Mouse (Mus musculus): ENCODE data around the gene Hs6st1. TPM values are rescaled to one million over a fixed set of nuclear protein-coding genes. Genes with fewer than 3 reads are reported as not detected.

Gene Hs6st1
- polyA plus RNA-seq, 1 experiment from 2014 or later: 9.2 TPM

- no peaks in the 10 kb centered on the region for H3K36me3 ChIP-seq
- H3K27me3 ChIP-seq: no peaks in the 10 kb centered on the region
- no peak overlapping the region for H3K27ac ChIP-seq
- no peak overlapping the region for H3K4me3 ChIP-seq
- no peak overlapping the region for H3K4me2 ChIP-seq (replicated peaks)
- no peak overlapping the region for H3K9ac ChIP-seq
- ATAC-seq (ENCODE audit: insufficient number of reproducible peaks, insufficient read depth, low FRiP score, low TSS enrichment): no peak
- H3K4me1 ChIP-seq: no peaks in the 10 kb centered on the region
- no peaks in the 10 kb centered on the region for H3K9me3 ChIP-seq
- 66% methylated on average over 8 of the region's 8 CpGs for WGBS
Measured at GRCm38 (mm10) chr1:36131766-36132165, 63.6 kb downstream of the Hs6st1 start.

- Histone ChIP-seq H3K27ac (no peak overlapping the region), H3K36me3 (no peaks in the 10 kb centered on the region), H3K9me3 (no peaks in the 10 kb centered on the region), H3K4me1 (no peaks in the 10 kb centered on the region), H3K4me3 (no peak overlapping the region), H3K4me2 (replicated peaks) (no peak overlapping the region), H3K9ac (no peak overlapping the region), H3K27me3 (no peaks in the 10 kb centered on the region)
- ATAC-seq (ENCODE audit: insufficient number of reproducible peaks, insufficient read depth, low FRiP score, low TSS enrichment): no peak
- WGBS: 66% methylated on average over 4 of the region's 4 CpGs
Measured at GRCm38 (mm10) chr1:36132211-36132610, 64.0 kb downstream of the Hs6st1 start.

GRCm38 (mm10) chr1:36133041-36133440, 64.8 kb downstream of the Hs6st1 start:
- H3K9ac ChIP-seq: no peak overlapping the region
- H3K27ac ChIP-seq: no peak overlapping the region
- H3K4me2 ChIP-seq (replicated peaks): no peak overlapping the region
- no peak overlapping the region for H3K4me3 ChIP-seq
- no peaks in the 10 kb centered on the region for H3K9me3 ChIP-seq
- H3K4me1 ChIP-seq: no peaks in the 10 kb centered on the region
- no peak for ATAC-seq (ENCODE audit: insufficient number of reproducible peaks, insufficient read depth, low FRiP score, low TSS enrichment)
- H3K36me3 ChIP-seq: no peaks in the 10 kb centered on the region
- 75% methylated on average over 8 of the region's 8 CpGs for WGBS
- no peaks in the 10 kb centered on the region for H3K27me3 ChIP-seq

GRCm38 (mm10) chr1:36133647-36134046, 65.4 kb downstream of the Hs6st1 start:
- H3K27me3 ChIP-seq: no peaks in the 10 kb centered on the region
- H3K9ac ChIP-seq: no peak overlapping the region
- H3K36me3 ChIP-seq: no peaks in the 10 kb centered on the region
- H3K4me1 ChIP-seq: no peaks in the 10 kb centered on the region
- 74% methylated on average over 3 of the region's 3 CpGs for WGBS
- no peak for ATAC-seq (ENCODE audit: insufficient number of reproducible peaks, insufficient read depth, low FRiP score, low TSS enrichment)
- no peak overlapping the region for H3K4me2 ChIP-seq (replicated peaks)
- no peak overlapping the region for H3K27ac ChIP-seq
- no peak overlapping the region for H3K4me3 ChIP-seq
- H3K9me3 ChIP-seq: no peaks in the 10 kb centered on the region

- 2% methylated on average over 3 of the region's 3 CpGs for WGBS
- Histone ChIP-seq H3K27ac (no peak overlapping the region), H3K36me3 (no peaks in the 10 kb centered on the region), H3K4me2 (replicated peaks) (no peak overlapping the region), H3K4me1 (no peaks in the 10 kb centered on the region), H3K9me3 (no peaks in the 10 kb centered on the region), H3K4me3 (no peak overlapping the region), H3K27me3 (no peaks in the 10 kb centered on the region), H3K9ac (no peak overlapping the region)
- ATAC-seq (ENCODE audit: insufficient number of reproducible peaks, insufficient read depth, low FRiP score, low TSS enrichment): no peak
Measured at GRCm38 (mm10) chr1:36134584-36134983, 66.4 kb downstream of the Hs6st1 start.

GRCm38 (mm10) chr1:36140311-36140710, 72.1 kb downstream of the Hs6st1 start:
- WGBS: 95% methylated on average over 15 of the region's 15 CpGs

GRCm38 (mm10) chr1:36145050-36145449, 76.8 kb downstream of the Hs6st1 start:
- WGBS: 33% methylated on average over 1 of the region's 1 CpGs
- Histone ChIP-seq H3K9ac (no peak overlapping the region), H3K4me2 (replicated peaks) (no peak overlapping the region)

More at GRCm38 (mm10) chr1:36140311-36140710, 72.1 kb downstream of the Hs6st1 start:
- no peak overlapping the region for H3K27ac ChIP-seq
- H3K4me1 ChIP-seq: no peaks in the 10 kb centered on the region
- H3K9me3 ChIP-seq: no peaks in the 10 kb centered on the region
- H3K36me3 ChIP-seq: peaks cover 24% of the 10 kb centered on the region
- H3K9ac ChIP-seq: no peak overlapping the region
- no peak for ATAC-seq (ENCODE audit: insufficient number of reproducible peaks, insufficient read depth, low FRiP score, low TSS enrichment)
- H3K4me3 ChIP-seq: no peak overlapping the region
- no peak overlapping the region for H3K4me2 ChIP-seq (replicated peaks)
- no peaks in the 10 kb centered on the region for H3K27me3 ChIP-seq

GRCm38 (mm10) chr1:36148809-36149208, 80.6 kb downstream of the Hs6st1 start:
- H3K9ac ChIP-seq: no peak overlapping the region
- peaks cover 67% of the 10 kb centered on the region for H3K36me3 ChIP-seq
- H3K9me3 ChIP-seq: no peaks in the 10 kb centered on the region
- no peak overlapping the region for H3K27ac ChIP-seq
- no peak overlapping the region for H3K4me2 ChIP-seq (replicated peaks)
- no peak overlapping the region for H3K4me3 ChIP-seq
- ATAC-seq (ENCODE audit: insufficient number of reproducible peaks, insufficient read depth, low FRiP score, low TSS enrichment): no peak
- WGBS: 60% methylated on average over 2 of the region's 2 CpGs
- no peaks in the 10 kb centered on the region for H3K27me3 ChIP-seq
- no peaks in the 10 kb centered on the region for H3K4me1 ChIP-seq

More at GRCm38 (mm10) chr1:36145050-36145449, 76.8 kb downstream of the Hs6st1 start:
- H3K4me1 ChIP-seq: no peaks in the 10 kb centered on the region
- no peaks in the 10 kb centered on the region for H3K27me3 ChIP-seq
- H3K4me3 ChIP-seq: no peak overlapping the region
- no peak for ATAC-seq (ENCODE audit: insufficient number of reproducible peaks, insufficient read depth, low FRiP score, low TSS enrichment)
- H3K9me3 ChIP-seq: no peaks in the 10 kb centered on the region
- peaks cover 62% of the 10 kb centered on the region for H3K36me3 ChIP-seq
- no peak overlapping the region for H3K27ac ChIP-seq

- WGBS: 71% methylated on average over 1 of the region's 1 CpGs
Measured at GRCm38 (mm10) chr1:36149411-36149810, 81.2 kb downstream of the Hs6st1 start.

More at GRCm38 (mm10) chr1:36149411-36149810, 81.2 kb downstream of the Hs6st1 start:
- Histone ChIP-seq H3K36me3 (peaks cover 67% of the 10 kb centered on the region), H3K4me3 (no peak overlapping the region), H3K9me3 (no peaks in the 10 kb centered on the region), H3K27ac (no peak overlapping the region), H3K4me2 (replicated peaks) (no peak overlapping the region), H3K9ac (no peak overlapping the region), H3K4me1 (no peaks in the 10 kb centered on the region), H3K27me3 (no peaks in the 10 kb centered on the region)
- no peak for ATAC-seq (ENCODE audit: insufficient number of reproducible peaks, insufficient read depth, low FRiP score, low TSS enrichment)

Small RNA genes within 50 kb of the gene (microRNA-seq; reads per million reads assigned to microRNA genes)
- gene Mir6897: 2.4 reads per million, percentile 9 among the genes with 10 or more reads in this experiment

Other genes with a start within 250 kb of the Hs6st1 start
- 52.7 and 54.7 TPM in 2 replicates for gene Uggt1, start 176.3 kb downstream of the Hs6st1 start, polyA plus RNA-seq (2016; fragmentation: Nextera tagmentation; extraction: Ambion mirVana)
- 0.80 and 0.90 TPM in 2 replicates for gene Neurl3, start 206.3 kb downstream of the Hs6st1 start, polyA plus RNA-seq (2016; fragmentation: Nextera tagmentation; extraction: Ambion mirVana)
- 5.1 and 5.8 TPM in 2 replicates for gene Arid5a, start 239.3 kb downstream of the Hs6st1 start, polyA plus RNA-seq (2016; fragmentation: Nextera tagmentation; extraction: Ambion mirVana)

Measured in embryonic facial prominence, embryonic 12.5 days (tissue).